Mouse (Mus musculus): ENCODE measurements around the gene Anp32a. TPM values are rescaled to one million over a fixed set of nuclear protein-coding genes. Genes with fewer than 3 reads are reported as not detected.

Anp32a gene
- total and polyA plus RNA-seq, 2 experiments = 27.3 to 96.2 TPM

GRCm38 (mm10) chr9:62347201-62347600 is 6.1 kb downstream of the Anp32a start:
- peaks cover 46% of the 10 kb centered on the region; the same call in 1 of the 2 replicates for H3K79me2 ChIP-seq (ENCODE audit: control insufficient read depth, insufficient read depth, low read length)
- H3K27ac ChIP-seq (replicated peaks; ENCODE audit: insufficient read depth, low read depth, low read length) = peak overlapping the region; percentile 35
- H3K9ac ChIP-seq (ENCODE audit: low read depth, low read length) = peak overlapping the region; percentile 66
- TF ChIP-seq CTCF (IDR thresholded peaks at IDR 0.05; ENCODE audit: low read depth, low read length) = no peak
- no peak for TF ChIP-seq POLR2A (IDR thresholded peaks at IDR 0.05; ENCODE audit: extremely low read depth, insufficient read depth, low read length)
- H3K4me3 ChIP-seq (ENCODE audit: insufficient read depth, low read depth, low read length) = peak overlapping the region; percentile 13; the same call in 1 of the 2 replicates
- DNase-seq (ENCODE audit: extremely low read depth, low read depth, low spot score) = peak; percentile 50
- H3K36me3 ChIP-seq (ENCODE audit: control insufficient read depth, insufficient read depth, low read length) = no peaks in the 10 kb centered on the region
- H3K4me1 ChIP-seq (ENCODE audit: control insufficient read depth, insufficient read depth, low read length) = peaks cover 32% of the 10 kb centered on the region
- H3K27me3 ChIP-seq (ENCODE audit: control insufficient read depth, insufficient read depth, low read length) = no peaks in the 10 kb centered on the region
- WGBS = 26% methylated on average over 5 of the region's 5 CpGs

- WGBS = 68% methylated on average over 10 of the region's 10 CpGs
- H3K4me1 ChIP-seq (ENCODE audit: control insufficient read depth, insufficient read depth, low read length) = peaks cover 33% of the 10 kb centered on the region
Observed at GRCm38 (mm10) chr9:62348050-62348449, 7.0 kb downstream of the Anp32a start.

GRCm38 (mm10) chr9:62348467-62348985 is 7.4 kb downstream of the Anp32a start:
- Histone ChIP-seq H3K36me3 (ENCODE audit: control insufficient read depth, insufficient read depth, low read length) (no peaks in the 10 kb centered on the region), H3K27ac (replicated peaks; ENCODE audit: insufficient read depth, low read depth, low read length) (peak overlapping the region; percentile 74), H3K27me3 (ENCODE audit: control insufficient read depth, insufficient read depth, low read length) (no peaks in the 10 kb centered on the region), H3K4me1 (ENCODE audit: control insufficient read depth, insufficient read depth, low read length) (peaks cover 35% of the 10 kb centered on the region), H3K9ac (ENCODE audit: low read depth, low read length) (no peak overlapping the region), H3K79me2 (ENCODE audit: control insufficient read depth, insufficient read depth, low read length) (peaks cover 46% of the 10 kb centered on the region), H3K4me3 (ENCODE audit: insufficient read depth, low read depth, low read length) (no peak overlapping the region)
- no peak for TF ChIP-seq POLR2A (IDR thresholded peaks at IDR 0.05; ENCODE audit: extremely low read depth, insufficient read depth, low read length)
- no peak for TF ChIP-seq CTCF (IDR thresholded peaks at IDR 0.05; ENCODE audit: low read depth, low read length)
- 17% methylated on average over 6 of the region's 6 CpGs for WGBS
- DNase-seq (ENCODE audit: extremely low read depth, low read depth, low spot score) = peak; percentile 94

More at GRCm38 (mm10) chr9:62348050-62348449, 7.0 kb downstream of the Anp32a start:
- Histone ChIP-seq H3K27ac (replicated peaks; ENCODE audit: insufficient read depth, low read depth, low read length) (peak overlapping the region; percentile 74), H3K4me3 (ENCODE audit: insufficient read depth, low read depth, low read length) (no peak overlapping the region), H3K27me3 (ENCODE audit: control insufficient read depth, insufficient read depth, low read length) (no peaks in the 10 kb centered on the region), H3K79me2 (ENCODE audit: control insufficient read depth, insufficient read depth, low read length) (peaks cover 45% of the 10 kb centered on the region), H3K36me3 (ENCODE audit: control insufficient read depth, insufficient read depth, low read length) (no peaks in the 10 kb centered on the region), H3K9ac (ENCODE audit: low read depth, low read length) (peak overlapping the region; percentile 5; the same call in 1 of the 2 replicates)
- TF ChIP-seq POLR2A (IDR thresholded peaks at IDR 0.05; ENCODE audit: extremely low read depth, insufficient read depth, low read length) = no peak
- DNase-seq (ENCODE audit: extremely low read depth, low read depth, low spot score) = no peak

GRCm38 (mm10) chr9:62349250-62349649 is 8.2 kb downstream of the Anp32a start:
- no peaks in the 10 kb centered on the region for H3K27me3 ChIP-seq (ENCODE audit: control insufficient read depth, insufficient read depth, low read length)
- H3K4me3 ChIP-seq (ENCODE audit: insufficient read depth, low read depth, low read length) = no peak overlapping the region
- H3K4me1 ChIP-seq (ENCODE audit: control insufficient read depth, insufficient read depth, low read length) = peaks cover 39% of the 10 kb centered on the region
- no peaks in the 10 kb centered on the region for H3K36me3 ChIP-seq (ENCODE audit: control insufficient read depth, insufficient read depth, low read length)
- H3K27ac ChIP-seq (replicated peaks; ENCODE audit: insufficient read depth, low read depth, low read length) = peak overlapping the region; percentile 74
- 53% methylated on average over 15 of the region's 15 CpGs for WGBS
- peaks cover 47% of the 10 kb centered on the region for H3K79me2 ChIP-seq (ENCODE audit: control insufficient read depth, insufficient read depth, low read length)
- peak overlapping the region; percentile 0; the same call in 1 of the 2 replicates for H3K9ac ChIP-seq (ENCODE audit: low read depth, low read length)
- DNase-seq (ENCODE audit: extremely low read depth, low read depth, low spot score) = no peak
- TF ChIP-seq POLR2A (IDR thresholded peaks at IDR 0.05; ENCODE audit: extremely low read depth, insufficient read depth, low read length) (no peak), CTCF (IDR thresholded peaks at IDR 0.05; ENCODE audit: low read depth, low read length) (no peak)

- Histone ChIP-seq H3K79me2 (ENCODE audit: control insufficient read depth, insufficient read depth, low read length) (peaks cover 58% of the 10 kb centered on the region), H3K27me3 (ENCODE audit: control insufficient read depth, insufficient read depth, low read length) (no peaks in the 10 kb centered on the region), H3K36me3 (ENCODE audit: control insufficient read depth, insufficient read depth, low read length) (no peaks in the 10 kb centered on the region), H3K4me3 (ENCODE audit: insufficient read depth, low read depth, low read length) (no peak overlapping the region), H3K9ac (ENCODE audit: low read depth, low read length) (no peak overlapping the region), H3K4me1 (ENCODE audit: control insufficient read depth, insufficient read depth, low read length) (peaks cover 49% of the 10 kb centered on the region), H3K27ac (replicated peaks; ENCODE audit: insufficient read depth, low read depth, low read length) (peak overlapping the region; percentile 38)
- DNase-seq (ENCODE audit: extremely low read depth, low read depth, low spot score) = peak; percentile 64
- TF ChIP-seq CTCF (IDR thresholded peaks at IDR 0.05; ENCODE audit: low read depth, low read length) (no peak), POLR2A (IDR thresholded peaks at IDR 0.05; ENCODE audit: extremely low read depth, insufficient read depth, low read length) (no peak)
- WGBS = 14% methylated on average over 2 of the region's 2 CpGs
Observed at GRCm38 (mm10) chr9:62350721-62351120, 9.6 kb downstream of the Anp32a start.

GRCm38 (mm10) chr9:62351200-62351599 is 10.1 kb downstream of the Anp32a start:
- Histone ChIP-seq H3K27ac (replicated peaks; ENCODE audit: insufficient read depth, low read depth, low read length) (no peak overlapping the region), H3K79me2 (ENCODE audit: control insufficient read depth, insufficient read depth, low read length) (peaks cover 62% of the 10 kb centered on the region), H3K9ac (ENCODE audit: low read depth, low read length) (no peak overlapping the region), H3K36me3 (ENCODE audit: control insufficient read depth, insufficient read depth, low read length) (no peaks in the 10 kb centered on the region), H3K27me3 (ENCODE audit: control insufficient read depth, insufficient read depth, low read length) (no peaks in the 10 kb centered on the region), H3K4me1 (ENCODE audit: control insufficient read depth, insufficient read depth, low read length) (peaks cover 54% of the 10 kb centered on the region), H3K4me3 (ENCODE audit: insufficient read depth, low read depth, low read length) (no peak overlapping the region)
- 56% methylated on average over 4 of the region's 4 CpGs for WGBS
- peak; percentile 16 for DNase-seq (ENCODE audit: extremely low read depth, low read depth, low spot score)
- no peak for TF ChIP-seq POLR2A (IDR thresholded peaks at IDR 0.05; ENCODE audit: extremely low read depth, insufficient read depth, low read length)
- no peak for TF ChIP-seq CTCF (IDR thresholded peaks at IDR 0.05; ENCODE audit: low read depth, low read length)

Measured in liver, adult 2 months (tissue).